Mouse (Mus musculus): ENCODE measurements at regions not wholly inside any gene's neighbourhood (a gene's known extent, or its start where the extent isn't known, plus 50 kb on each side); places are given as distances from the start of the nearest gene placed in this dataset.

DNA sequence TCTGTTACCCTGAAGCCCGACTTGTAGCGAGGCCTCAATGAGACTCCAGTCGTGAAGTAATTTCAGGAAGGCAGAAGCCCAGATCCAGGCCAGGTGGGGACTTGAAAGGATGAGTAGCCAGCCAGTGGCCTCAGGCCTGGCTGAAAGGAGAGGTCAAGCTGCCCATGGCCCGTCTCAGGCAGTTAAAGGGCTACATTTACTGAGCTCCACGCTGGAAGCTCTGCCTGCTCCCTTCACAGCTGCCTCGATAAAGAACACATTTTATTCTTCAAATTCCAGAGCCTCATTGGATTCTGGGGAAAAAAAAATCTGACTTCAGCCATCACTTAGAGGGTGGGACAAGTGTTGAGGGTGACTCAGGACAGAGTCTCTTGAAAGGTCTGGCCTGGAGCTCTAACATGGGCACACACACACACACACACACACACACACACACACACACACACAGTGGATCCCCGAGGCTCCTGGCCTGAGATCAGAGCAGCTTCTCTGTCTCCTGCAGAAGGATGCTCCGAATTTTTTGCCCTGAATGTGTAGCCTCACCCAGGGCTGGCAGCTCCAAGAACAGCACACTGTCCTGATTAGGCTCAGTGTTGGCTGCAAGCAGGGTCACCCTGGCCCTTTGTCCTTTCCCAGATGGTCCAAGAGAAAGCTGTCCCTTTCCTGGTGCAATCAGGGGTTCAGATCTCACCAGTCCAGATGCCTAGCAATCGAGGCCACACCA is 53.0 kb downstream of the Gadd45g start:
- Histone ChIP-seq H3K36me3 (ENCODE audit: control insufficient read depth, insufficient read depth, low read length) (no peaks in the 10 kb centered on the region), H3K9me3 (ENCODE audit: control insufficient read depth, low read length) (0 out of 2 replicates have a peak, but pooled peaks cover 4% of the 10 kb centered on the region), H3K4me1 (ENCODE audit: control insufficient read depth, insufficient read depth, low read depth, low read length) (peaks cover 18% of the 10 kb centered on the region), H3K27me3 (replicated peaks; ENCODE audit: control insufficient read depth, insufficient read depth, low read length) (no peaks in the 10 kb centered on the region), H3K4me3 (ENCODE audit: low read length) (no peak overlapping the region), H3K27ac (ENCODE audit: low read depth, low read length) (no peak overlapping the region), H3K9ac (ENCODE audit: low read depth, low read length) (no peak overlapping the region; the same call in 1 of the 2 replicates), H3K4me2 (ENCODE audit: low read length) (no peak overlapping the region)
- WGBS: 65% methylated on average over 9 of the region's 9 CpGs
- no peak for ATAC-seq

DNA sequence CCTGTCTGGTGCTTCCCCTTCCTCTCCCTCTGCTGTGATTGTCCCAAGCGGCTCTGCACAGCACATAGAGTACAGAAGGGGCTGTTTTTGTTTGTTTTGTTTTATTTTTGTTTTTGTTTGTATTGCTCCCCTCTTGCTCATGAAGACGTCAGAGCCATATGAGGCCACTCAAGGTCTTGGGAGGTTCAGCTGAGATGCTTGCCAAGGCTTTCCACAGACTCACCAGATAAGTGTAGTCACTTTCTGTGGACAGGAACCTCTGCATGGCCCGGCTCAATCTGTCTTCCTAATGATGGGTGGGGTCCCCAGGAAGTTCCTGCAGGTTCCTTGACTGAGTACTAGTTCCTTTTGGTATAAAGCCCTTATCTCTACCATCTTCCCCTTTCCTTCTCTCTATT is 53.6 kb downstream of the Gadd45g start:
- Histone ChIP-seq H3K9ac (ENCODE audit: low read depth, low read length) (no peak overlapping the region), H3K27me3 (replicated peaks; ENCODE audit: control insufficient read depth, insufficient read depth, low read length) (no peaks in the 10 kb centered on the region), H3K4me2 (ENCODE audit: low read length) (no peak overlapping the region), H3K36me3 (ENCODE audit: control insufficient read depth, insufficient read depth, low read length) (no peaks in the 10 kb centered on the region), H3K4me1 (ENCODE audit: control insufficient read depth, insufficient read depth, low read depth, low read length) (peaks cover 18% of the 10 kb centered on the region), H3K4me3 (ENCODE audit: low read length) (no peak overlapping the region), H3K9me3 (ENCODE audit: control insufficient read depth, low read length) (no peaks in the 10 kb centered on the region), H3K27ac (ENCODE audit: low read depth, low read length) (no peak overlapping the region)
- 74% methylated on average over 3 of the region's 3 CpGs for WGBS
- ATAC-seq: no peak

DNA sequence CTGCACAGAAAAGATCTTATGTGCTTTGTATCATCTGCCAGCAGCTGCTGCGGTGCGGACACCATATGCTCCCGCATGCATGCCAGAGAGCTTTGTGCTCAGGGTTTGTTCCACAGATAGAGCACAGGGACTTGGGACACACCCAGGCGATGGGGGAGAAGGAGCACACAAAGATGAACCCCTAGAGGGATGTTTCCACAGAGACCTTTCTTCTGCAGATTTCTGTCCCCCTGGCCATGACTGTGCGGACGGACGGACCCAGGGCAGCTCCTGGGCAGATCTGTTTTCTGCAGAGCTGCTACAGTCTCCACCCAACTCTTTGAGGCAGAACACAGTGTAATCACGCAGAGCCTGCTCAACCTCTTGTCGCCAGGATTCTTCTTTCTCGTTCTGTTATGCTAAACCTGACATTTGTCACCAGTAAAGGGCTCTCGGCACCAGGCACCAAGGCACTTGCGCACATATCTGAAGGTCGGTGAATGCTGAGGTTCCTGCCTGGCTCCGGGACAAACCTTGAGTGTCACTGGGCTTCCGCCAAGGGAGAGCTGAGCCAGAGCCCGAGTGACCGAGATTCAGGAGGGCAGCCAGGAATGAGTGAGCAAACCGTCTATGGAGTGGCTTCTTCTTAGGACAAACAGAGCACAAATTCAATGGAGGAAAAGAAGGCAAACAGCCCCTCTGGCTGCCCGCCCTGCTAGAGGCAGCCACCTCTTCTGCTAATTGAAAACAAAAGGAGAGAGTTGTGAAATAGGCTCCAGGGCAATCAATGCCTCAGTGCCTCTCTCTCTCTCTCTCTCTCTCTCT is 56.2 kb downstream of the Gadd45g start:
- Histone ChIP-seq H3K4me2 (ENCODE audit: low read length) (peak overlapping the region; percentile 33), H3K9me3 (ENCODE audit: control insufficient read depth, low read length) (no peaks in the 10 kb centered on the region), H3K9ac (ENCODE audit: low read depth, low read length) (peak overlapping the region; percentile 36), H3K27ac (ENCODE audit: low read depth, low read length) (peak overlapping the region; percentile 41), H3K36me3 (ENCODE audit: control insufficient read depth, insufficient read depth, low read length) (no peaks in the 10 kb centered on the region), H3K27me3 (replicated peaks; ENCODE audit: control insufficient read depth, insufficient read depth, low read length) (no peaks in the 10 kb centered on the region), H3K4me1 (ENCODE audit: control insufficient read depth, insufficient read depth, low read depth, low read length) (peaks cover 18% of the 10 kb centered on the region), H3K4me3 (ENCODE audit: low read length) (no peak overlapping the region)
- WGBS: 14% methylated on average over 19 of the region's 19 CpGs
- ATAC-seq: peak; percentile 85

DNA sequence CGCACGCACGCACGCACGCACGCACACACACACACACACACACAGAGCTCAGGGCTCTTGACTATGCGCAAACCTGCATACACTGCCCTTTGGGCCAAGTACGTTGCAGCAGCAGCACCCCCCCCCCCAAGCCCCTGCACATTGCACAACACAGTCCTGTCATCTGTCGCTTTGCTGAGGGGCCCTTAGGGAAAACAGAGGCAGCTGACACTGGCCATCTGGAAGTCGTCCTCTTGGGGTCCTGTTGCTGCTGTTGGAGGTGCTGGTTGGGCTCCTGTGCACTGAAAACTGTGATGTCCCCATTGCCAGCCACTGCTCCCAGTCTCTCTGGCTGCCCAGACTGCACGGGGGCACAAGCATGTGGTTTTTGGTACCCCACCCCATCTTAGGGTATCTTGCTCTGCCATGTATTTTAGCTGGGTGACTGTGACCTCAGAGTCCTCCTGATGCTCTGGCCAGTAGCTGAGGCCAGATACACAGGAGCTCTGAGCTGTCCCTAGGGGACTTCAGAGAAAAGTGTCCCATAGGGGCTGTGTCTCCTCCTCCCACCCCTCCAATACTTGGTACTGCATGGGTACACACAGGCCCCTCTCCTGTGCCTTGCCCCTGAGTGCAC is 57.0 kb downstream of the Gadd45g start:
- no peak overlapping the region for H3K9ac ChIP-seq (ENCODE audit: low read depth, low read length)
- H3K36me3 ChIP-seq (ENCODE audit: control insufficient read depth, insufficient read depth, low read length): no peaks in the 10 kb centered on the region
- H3K4me1 ChIP-seq (ENCODE audit: control insufficient read depth, insufficient read depth, low read depth, low read length): peaks cover 18% of the 10 kb centered on the region
- WGBS: 30% methylated on average over 11 of the region's 11 CpGs
- no peak overlapping the region; the same call in 1 of the 2 replicates for H3K4me2 ChIP-seq (ENCODE audit: low read length)
- H3K27ac ChIP-seq (ENCODE audit: low read depth, low read length): peak overlapping the region; percentile 41
- peak; percentile 71 for ATAC-seq
- no peak overlapping the region for H3K4me3 ChIP-seq (ENCODE audit: low read length)
- H3K27me3 ChIP-seq (replicated peaks; ENCODE audit: control insufficient read depth, insufficient read depth, low read length): no peaks in the 10 kb centered on the region; the same call in 1 of the 2 replicates
- no peaks in the 10 kb centered on the region for H3K9me3 ChIP-seq (ENCODE audit: control insufficient read depth, low read length)

DNA sequence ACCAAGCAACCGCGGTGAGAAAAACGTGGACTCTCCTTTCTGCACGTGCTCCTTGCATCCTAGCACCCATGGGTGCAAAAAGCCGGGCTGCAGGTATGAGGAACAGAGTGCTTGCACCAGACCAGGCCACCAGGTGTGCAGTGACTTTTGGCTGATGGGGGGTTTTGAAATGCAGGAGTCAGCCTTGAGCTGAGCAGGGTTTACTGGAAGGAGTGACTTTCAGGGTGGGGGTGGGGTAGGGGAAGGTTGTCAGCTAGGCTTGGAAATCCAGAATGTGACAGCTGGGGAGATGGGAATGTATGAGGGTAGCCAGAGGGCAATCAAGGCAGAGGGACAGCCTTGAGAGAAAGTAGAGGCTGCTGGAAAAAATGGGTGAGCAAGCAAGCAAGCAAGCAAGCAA is 58.8 kb downstream of the Gadd45g start:
- Histone ChIP-seq H3K4me3 (ENCODE audit: low read length) (no peak overlapping the region), H3K36me3 (ENCODE audit: control insufficient read depth, insufficient read depth, low read length) (no peaks in the 10 kb centered on the region), H3K27me3 (replicated peaks; ENCODE audit: control insufficient read depth, insufficient read depth, low read length) (no peaks in the 10 kb centered on the region; the same call in 1 of the 2 replicates), H3K9ac (ENCODE audit: low read depth, low read length) (no peak overlapping the region), H3K4me1 (ENCODE audit: control insufficient read depth, insufficient read depth, low read depth, low read length) (peaks cover 18% of the 10 kb centered on the region), H3K27ac (ENCODE audit: low read depth, low read length) (no peak overlapping the region), H3K9me3 (ENCODE audit: control insufficient read depth, low read length) (no peaks in the 10 kb centered on the region), H3K4me2 (ENCODE audit: low read length) (no peak overlapping the region)
- 83% methylated on average over 5 of the region's 5 CpGs for WGBS
- no peak for ATAC-seq

DNA sequence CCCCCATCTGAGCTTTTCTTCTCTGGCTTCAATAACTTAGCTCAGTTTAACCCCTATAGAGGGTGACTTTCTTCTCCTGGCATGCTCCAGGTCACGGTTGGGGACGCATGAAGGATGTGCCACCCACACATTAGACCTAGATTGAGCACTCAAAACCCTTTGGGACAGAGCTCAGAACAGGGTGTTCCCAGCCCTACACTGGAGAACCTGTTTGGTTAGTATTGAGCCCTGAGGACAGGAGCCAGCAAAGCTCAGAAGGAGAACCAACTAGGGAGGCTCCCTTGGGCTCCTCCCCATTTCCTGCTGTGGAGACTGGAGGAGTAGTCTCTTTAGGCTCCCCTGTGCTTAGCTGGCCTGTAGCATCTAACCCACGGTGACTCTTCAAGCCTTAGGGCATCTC is 59.6 kb downstream of the Gadd45g start:
- ATAC-seq: no peak
- no peaks in the 10 kb centered on the region for H3K9me3 ChIP-seq (ENCODE audit: control insufficient read depth, low read length)
- H3K36me3 ChIP-seq (ENCODE audit: control insufficient read depth, insufficient read depth, low read length): no peaks in the 10 kb centered on the region
- H3K4me2 ChIP-seq (ENCODE audit: low read length): no peak overlapping the region
- no peak overlapping the region for H3K4me3 ChIP-seq (ENCODE audit: low read length)
- H3K4me1 ChIP-seq (ENCODE audit: control insufficient read depth, insufficient read depth, low read depth, low read length): peaks cover 18% of the 10 kb centered on the region
- WGBS: 85% methylated on average over 3 of the region's 3 CpGs
- H3K9ac ChIP-seq (ENCODE audit: low read depth, low read length): no peak overlapping the region
- no peak overlapping the region for H3K27ac ChIP-seq (ENCODE audit: low read depth, low read length)
- no peaks in the 10 kb centered on the region; the same call in 1 of the 2 replicates for H3K27me3 ChIP-seq (replicated peaks; ENCODE audit: control insufficient read depth, insufficient read depth, low read length)

DNA sequence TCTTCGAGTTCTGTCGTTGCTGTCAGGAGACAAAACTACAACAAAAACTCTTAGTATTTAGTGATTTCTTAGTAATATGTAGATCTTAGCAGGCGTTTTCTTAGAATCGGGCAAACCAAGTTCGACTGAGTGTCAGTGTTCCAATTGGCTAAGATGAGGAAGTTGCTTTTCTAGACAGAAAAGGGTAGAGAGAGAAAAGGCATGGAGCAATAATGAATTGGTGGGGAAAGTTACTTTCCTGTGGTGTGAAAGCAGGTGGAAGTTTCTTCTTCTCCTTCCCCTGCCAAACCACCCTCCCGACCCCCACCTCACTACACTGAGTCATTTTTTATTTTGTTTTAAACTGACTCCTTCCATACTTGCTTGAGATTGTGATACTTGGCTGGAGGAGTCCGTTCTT is 62.0 kb downstream of the Gadd45g start:
- H3K4me3 ChIP-seq (ENCODE audit: low read length): no peak overlapping the region
- H3K9ac ChIP-seq (ENCODE audit: low read depth, low read length): no peak overlapping the region
- WGBS: 87% methylated on average over 7 of the region's 7 CpGs
- no peak overlapping the region for H3K27ac ChIP-seq (ENCODE audit: low read depth, low read length)
- no peaks in the 10 kb centered on the region for H3K9me3 ChIP-seq (ENCODE audit: control insufficient read depth, low read length)
- peaks cover 2% of the 10 kb centered on the region for H3K4me1 ChIP-seq (ENCODE audit: control insufficient read depth, insufficient read depth, low read depth, low read length)
- peaks cover 4% of the 10 kb centered on the region for H3K27me3 ChIP-seq (replicated peaks; ENCODE audit: control insufficient read depth, insufficient read depth, low read length)
- H3K36me3 ChIP-seq (ENCODE audit: control insufficient read depth, insufficient read depth, low read length): no peaks in the 10 kb centered on the region
- no peak for ATAC-seq
- no peak overlapping the region for H3K4me2 ChIP-seq (ENCODE audit: low read length)

DNA sequence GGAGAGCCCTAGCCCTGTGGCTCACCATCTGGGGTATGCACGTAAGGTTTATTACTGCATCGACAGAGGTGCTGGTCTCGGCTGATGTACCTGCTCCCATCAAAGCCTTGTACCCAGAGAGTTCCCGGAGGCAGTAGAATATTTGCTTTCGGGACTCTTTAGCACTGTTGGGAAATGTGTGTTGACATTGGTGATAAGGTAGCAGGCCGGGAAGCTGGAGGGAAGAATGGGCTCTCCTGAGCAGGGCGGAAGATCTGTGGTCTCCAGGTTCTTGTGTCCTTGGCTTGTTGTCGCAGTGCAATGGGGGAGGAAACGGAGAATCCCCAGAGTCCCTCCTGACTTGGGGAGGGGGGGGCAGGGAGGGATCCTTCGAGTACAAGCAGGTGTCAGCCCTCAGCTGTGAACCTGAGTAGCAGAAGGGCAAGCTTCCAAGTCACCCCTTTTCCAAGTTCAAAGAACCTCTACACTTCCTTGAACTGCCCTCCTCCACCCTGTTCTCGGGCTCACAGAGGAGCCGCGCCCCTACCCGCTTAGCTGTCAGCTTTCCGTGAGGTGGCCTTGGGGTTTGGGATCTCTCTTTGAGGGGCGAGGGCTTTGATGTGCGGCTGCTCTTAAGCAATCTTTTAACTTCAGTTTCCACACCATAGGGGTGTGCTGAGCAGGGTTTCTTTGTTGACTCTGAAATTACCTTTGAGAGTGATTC is 65.0 kb downstream of the Gadd45g start:
- Histone ChIP-seq H3K36me3 (ENCODE audit: control insufficient read depth, insufficient read depth, low read length) (no peaks in the 10 kb centered on the region), H3K4me3 (ENCODE audit: low read length) (no peak overlapping the region), H3K27me3 (replicated peaks; ENCODE audit: control insufficient read depth, insufficient read depth, low read length) (peaks cover 4% of the 10 kb centered on the region), H3K27ac (ENCODE audit: low read depth, low read length) (no peak overlapping the region), H3K9me3 (ENCODE audit: control insufficient read depth, low read length) (no peaks in the 10 kb centered on the region), H3K4me1 (ENCODE audit: control insufficient read depth, insufficient read depth, low read depth, low read length) (no peaks in the 10 kb centered on the region), H3K4me2 (ENCODE audit: low read length) (no peak overlapping the region), H3K9ac (ENCODE audit: low read depth, low read length) (no peak overlapping the region)
- ATAC-seq: no peak
- 63% methylated on average over 17 of the region's 17 CpGs for WGBS

Measured in hindbrain, embryonic 16.5 days (tissue).